Mouse (Mus musculus) heart, postnatal 0 days (tissue): Measurements from ENCODE around the gene Slc44a4.

Experiments
- CTCF ChIP-seq: IDR thresholded peaks from 2 replicates; pipeline ENCODE4 v1.5.1; 2016; ENCODE audit warnings: antibody characterized with exemption, control low read depth, low read depth
- EP300 ChIP-seq: IDR thresholded peaks from 2 replicates; pipeline ENCODE4 v1.6.1; 2016; ENCODE audit warnings: antibody characterized with exemption, low read depth

- TF ChIP-seq CTCF (no peak), EP300 (no peak)
Measured at GRCm38 (mm10) chr17:34962841-34963240, 48.6 kb downstream of the Slc44a4 start.
